8 mouse cellular contexts compared by ENCODE assay signal in genomic region chr2:26583640-26584039, GRCm38 (mm10). TPM values are rescaled to one million over a fixed set of nuclear protein-coding genes. Genes with fewer than 3 reads are reported as not detected.
A peak's percentile ranks its signal among the peaks of the same experiment; 100 is the strongest.
DNase-seq lines count a peak whose midpoint lies in the region; ATAC-seq and TF ChIP-seq lines count a peak whose summit lies in the region.

No protein-coding gene starts in this region.

- peak overlapping the region; percentile 74 for H3K9ac ChIP-seq in lung, embryonic 14.5 days

- peak; percentile 46 for DNase-seq in gastrocnemius, adult 18-20 months (ENCODE audit: low spot score)
- no peak for DNase-seq in gastrocnemius, adult 8-10 months (ENCODE audit: low spot score in 2 of 2)
- DNase-seq in heart, adult 18-20 months = peak; percentile 86 to 94
- peak; percentile 72 to 76 for DNase-seq in kidney, adult 8-10 months
- DNase-seq in lung, embryonic 14.5 days = peak; percentile 70
- no peak for DNase-seq in cerebellum, adult 8-10 months
- no peak for DNase-seq in cerebellum, adult 11-12 months
- no peak for DNase-seq in layer of hippocampus, postnatal 36 days

- ATAC-seq in lung, embryonic 14.5 days (ENCODE audit: insufficient read depth) = no peak

- H3K27me3 ChIP-seq in lung, embryonic 14.5 days (ENCODE audit: insufficient read depth, low read length) = no peaks in the 10 kb centered on the region

- peak overlapping the region; percentile 65 for H3K4me3 ChIP-seq in lung, embryonic 14.5 days (ENCODE audit: low read depth, low read length)

- no peak for TF ChIP-seq CTCF in lung, embryonic 14.5 days (IDR thresholded peaks at IDR 0.05; ENCODE audit: low read depth)

- 19% methylated on average over 11 of the region's 11 CpGs for WGBS in lung, embryonic 14.5 days

- no peaks in the 10 kb centered on the region for H3K4me1 ChIP-seq in lung, embryonic 14.5 days (ENCODE audit: insufficient read depth)

- no peaks in the 10 kb centered on the region for H3K9me3 ChIP-seq in lung, embryonic 14.5 days (ENCODE audit: low read depth, low read length)

- H3K4me2 ChIP-seq in lung, embryonic 14.5 days = peak overlapping the region; percentile 27

- H3K27ac ChIP-seq in lung, embryonic 14.5 days (ENCODE audit: low read depth) = peak overlapping the region; percentile 93

- H3K36me3 ChIP-seq in lung, embryonic 14.5 days (ENCODE audit: insufficient read depth) = 0 out of 2 replicates have a peak, but pooled peaks cover 4% of the 10 kb centered on the region

RNA-seq across cellular contexts. Expression of gene Gm20532, which starts 2.8 kb away (rescaled TPM):
- not detected for total RNA-seq in gastrocnemius, adult 18-20 months (2021)
- total RNA-seq in gastrocnemius, adult 8-10 months (2022) = not detected
- total RNA-seq in heart, adult 18-20 months (2021) = not detected
- polyA plus RNA-seq in lung, embryonic 14.5 days (2014; fragmentation: Nextera tagmentation; extraction: Ambion mirVana) = not detected in 2 replicates
- not detected for total RNA-seq in layer of hippocampus, postnatal 36 days (2021)

RNA-seq across cellular contexts. Expression of gene Egfl7, which starts 3.8 kb away (rescaled TPM):
- 10 to 100 TPM; 19.6 to 34.7 TPM for total RNA-seq in gastrocnemius, adult 18-20 months (2021)
- total RNA-seq in gastrocnemius, adult 8-10 months (2022) = 10 to 100 TPM; 28.7 to 37.4 (median 31.6) TPM
- total RNA-seq in heart, adult 18-20 months (2021) = 10 to 100 TPM; 94.2 to 94.8 TPM
- polyA plus RNA-seq in lung, embryonic 14.5 days (2014; fragmentation: Nextera tagmentation; extraction: Ambion mirVana) = 269 and 311 TPM in 2 replicates
- 10 to 100 TPM; 55.1 to 56.1 TPM for total RNA-seq in layer of hippocampus, postnatal 36 days (2021)

RNA-seq across cellular contexts. Expression of gene Agpat2, which starts 20.6 kb away (rescaled TPM):
- total RNA-seq in gastrocnemius, adult 18-20 months (2021) = 1 to 10 TPM; 6.3 to 7.5 TPM
- total RNA-seq in gastrocnemius, adult 8-10 months (2022) = 1 to 10 TPM; 2.9 to 8.9 (median 5.6) TPM
- total RNA-seq in heart, adult 18-20 months (2021) = 10 to 100 TPM; 53.9 to 88.6 TPM
- 30.2 and 32.9 TPM in 2 replicates for polyA plus RNA-seq in lung, embryonic 14.5 days (2014; fragmentation: Nextera tagmentation; extraction: Ambion mirVana)
- total RNA-seq in layer of hippocampus, postnatal 36 days (2021) = 1 to 10 TPM; 1.3 to 2.3 TPM

RNA-seq across cellular contexts. Expression of gene Fam69b, which starts 44.6 kb away (rescaled TPM):
- 1 to 10 TPM; 1.9 TPM for total RNA-seq in gastrocnemius, adult 18-20 months (2021)
- total RNA-seq in gastrocnemius, adult 8-10 months (2022) = 1 to 10 TPM; 1.3 to 2.1 (median 1.6) TPM
- 10 to 100 TPM; 22.0 to 22.2 TPM for total RNA-seq in heart, adult 18-20 months (2021)
- polyA plus RNA-seq in lung, embryonic 14.5 days (2014; fragmentation: Nextera tagmentation; extraction: Ambion mirVana) = 28.3 and 30.0 TPM in 2 replicates
- 10 to 100 TPM; 73.2 to 77.5 TPM for total RNA-seq in layer of hippocampus, postnatal 36 days (2021)

Comparison
In these comparisons a context has a peak if more than half of its experiments do, and no peak if none do; other contexts are left out.
1. DNase-seq: peak in gastrocnemius, adult 18-20 months (single experiment), heart, adult 18-20 months (2 of 2), kidney, adult 8-10 months (2 of 2) and lung, embryonic 14.5 days (single experiment); none in gastrocnemius, adult 8-10 months (0 of 2), cerebellum, adult 8-10 months (single experiment), cerebellum, adult 11-12 months (single experiment) and layer of hippocampus, postnatal 36 days (0 of 2).
2. RNA of gene Agpat2, which starts 20.6 kb away (total RNA-seq): 53.9 to 88.6 TPM in heart, adult 18-20 months; 6.3 to 7.5 TPM in gastrocnemius, adult 18-20 months, 2.9 to 8.9 TPM in gastrocnemius, adult 8-10 months and 1.3 to 2.3 TPM in layer of hippocampus, postnatal 36 days; every median in the first group is over 4 times any median in the second.